Mouse (Mus musculus) adrenal gland (tissue): Measurements from ENCODE around the gene Tln2.

Experiments
- intact Hi-C: fragments of 180-260 bp; cut with DNase I; formaldehyde crosslinking; loops from one replicate; pipeline ENCODE4 v1.15.1; 2025

The Tln2 gene

DNA sequence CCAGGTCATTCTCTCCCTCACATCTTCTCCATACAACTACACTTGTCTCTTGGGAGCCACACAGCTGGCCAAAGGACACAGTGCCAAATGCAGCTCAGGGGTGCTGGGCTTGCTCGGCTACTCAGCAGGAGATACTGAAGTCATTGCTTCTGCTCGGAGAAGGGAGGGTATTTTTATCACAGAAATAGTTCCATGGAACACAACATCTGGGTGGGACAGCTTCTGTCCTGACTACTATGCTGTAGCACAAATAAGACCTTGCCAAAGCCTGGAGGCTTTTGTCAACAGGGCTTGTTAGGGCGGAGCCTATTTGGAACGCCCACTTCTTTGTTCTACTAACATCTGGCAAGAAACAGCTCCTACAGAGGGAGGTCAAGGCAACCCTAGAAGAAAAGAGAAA, 10.2 kb downstream of the Tln2 start:
- intact Hi-C loops: no loop called here

DNA sequence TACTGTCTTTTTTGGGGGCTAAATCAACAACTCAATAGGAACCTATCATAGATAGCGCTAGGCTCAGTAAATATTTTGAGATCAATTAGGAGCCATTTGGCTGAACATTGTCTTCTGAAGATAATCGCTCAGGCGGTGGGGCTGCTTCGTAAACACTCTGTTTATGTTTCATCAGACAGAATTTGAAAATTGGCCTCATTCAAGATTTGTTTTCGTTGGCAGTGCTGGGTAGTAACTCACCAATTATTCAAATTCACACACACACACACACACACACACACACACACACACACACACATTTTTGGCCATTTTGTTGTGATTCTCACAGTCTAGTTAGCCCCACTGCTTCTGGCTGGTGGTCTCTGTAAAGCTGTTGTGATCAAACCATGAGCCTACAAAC, 12.9 kb downstream of the Tln2 start:
- intact Hi-C loops: no loop called here

DNA sequence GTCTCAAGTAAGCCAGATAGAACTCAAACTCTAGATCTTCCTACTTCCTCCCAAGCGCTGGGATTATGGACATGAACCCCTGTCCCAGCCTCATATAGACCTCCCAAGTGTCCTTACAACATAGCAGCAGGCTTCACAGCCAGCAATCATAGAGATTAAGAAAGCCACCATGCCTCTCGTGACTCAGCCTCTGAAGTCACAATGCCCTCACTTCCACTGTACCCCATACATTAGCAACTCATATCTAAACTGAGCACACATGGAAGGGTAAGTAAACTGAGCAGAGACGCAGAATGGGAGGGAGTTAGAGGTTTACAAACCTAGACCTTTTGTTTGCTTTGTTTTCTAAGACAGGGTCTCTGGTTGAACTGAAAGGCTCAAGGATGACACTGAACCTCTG, 13.7 kb downstream of the Tln2 start:
- intact Hi-C loops: no loop called here

DNA sequence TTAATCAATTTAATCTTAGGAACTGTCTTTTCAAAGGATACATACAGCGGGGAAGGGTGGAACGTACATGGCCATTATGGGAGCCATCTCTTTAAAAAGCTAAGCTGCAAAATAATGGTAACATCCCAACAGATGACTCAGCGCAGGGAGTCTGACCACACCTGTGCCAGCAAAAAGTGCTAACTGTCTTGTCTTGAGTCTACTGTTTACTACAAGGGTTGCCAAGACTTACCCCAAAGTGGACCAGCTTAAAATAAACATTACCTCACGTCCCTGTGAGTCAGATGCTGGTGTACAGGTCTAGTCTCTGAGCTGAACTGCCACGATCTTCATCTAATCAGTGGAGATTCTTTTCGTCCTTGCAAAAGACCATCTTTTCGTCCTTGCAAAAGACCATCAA, 14.7 kb downstream of the Tln2 start:
- intact Hi-C loops: no loop called here

DNA sequence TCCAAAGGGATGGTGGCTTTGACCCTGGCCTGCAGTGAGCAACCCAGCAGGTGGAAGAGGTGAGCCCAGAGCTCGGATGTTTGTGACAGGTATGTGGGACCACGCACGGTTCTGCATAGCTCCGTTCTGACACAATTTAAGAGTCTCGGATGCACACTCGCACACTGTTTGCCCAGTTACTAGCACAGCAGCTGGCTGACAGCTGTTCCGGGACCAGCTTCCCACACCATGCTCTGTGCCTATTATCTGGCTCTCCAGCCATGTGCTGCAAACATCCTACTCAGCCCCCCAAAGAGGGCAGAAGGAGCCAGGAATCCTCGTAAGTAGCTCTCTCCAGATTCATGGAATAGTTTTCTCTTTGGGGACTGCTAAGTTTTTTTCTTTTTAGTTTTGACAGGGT, 17.6 kb downstream of the Tln2 start:
- intact Hi-C loops: no loop called here

DNA sequence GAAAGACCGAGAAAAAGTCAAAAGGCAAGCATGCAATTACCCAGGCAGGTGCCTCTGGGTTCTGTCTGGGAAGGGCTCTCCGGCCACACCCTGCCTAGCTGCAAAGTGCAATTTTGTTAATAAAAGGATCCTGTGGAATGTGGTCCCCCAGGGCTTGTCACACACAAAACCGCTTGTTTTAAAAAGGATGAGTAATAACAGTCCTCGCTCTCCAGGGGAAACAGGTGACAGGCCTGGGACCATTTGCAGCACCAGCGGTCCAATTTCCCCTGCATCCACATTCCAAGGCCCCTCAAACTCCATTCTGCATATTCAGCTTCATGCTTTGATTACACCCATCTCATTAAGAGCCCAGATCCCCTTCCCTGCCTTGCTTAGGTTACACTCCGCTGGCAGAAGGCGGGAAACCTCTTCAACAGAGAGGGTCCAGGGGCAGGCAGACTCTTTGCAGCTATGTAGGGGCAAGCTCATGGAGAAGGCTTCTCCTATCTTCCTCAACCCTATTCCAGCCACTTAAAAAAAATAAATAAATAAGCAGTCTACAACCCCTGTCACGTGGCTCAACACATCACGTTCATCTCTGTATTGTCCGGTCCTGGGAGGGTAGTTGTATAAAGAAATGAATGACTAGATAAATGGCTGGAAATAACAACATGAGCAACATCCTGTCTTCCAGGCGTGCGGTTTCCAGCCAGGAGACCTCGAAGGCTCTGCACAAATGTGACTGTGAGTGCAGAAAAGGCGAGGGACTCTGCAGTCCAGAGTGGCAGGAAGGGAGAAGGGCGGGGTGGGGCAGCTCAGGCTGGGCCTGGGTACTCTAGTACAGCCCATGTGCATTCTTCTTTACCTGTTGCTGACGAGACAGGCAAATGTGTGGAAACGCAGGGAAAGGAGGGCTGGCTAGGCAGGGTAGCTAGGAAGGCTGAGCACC, 19.5 kb downstream of the Tln2 start:
- intact Hi-C loops: no loop called here

DNA sequence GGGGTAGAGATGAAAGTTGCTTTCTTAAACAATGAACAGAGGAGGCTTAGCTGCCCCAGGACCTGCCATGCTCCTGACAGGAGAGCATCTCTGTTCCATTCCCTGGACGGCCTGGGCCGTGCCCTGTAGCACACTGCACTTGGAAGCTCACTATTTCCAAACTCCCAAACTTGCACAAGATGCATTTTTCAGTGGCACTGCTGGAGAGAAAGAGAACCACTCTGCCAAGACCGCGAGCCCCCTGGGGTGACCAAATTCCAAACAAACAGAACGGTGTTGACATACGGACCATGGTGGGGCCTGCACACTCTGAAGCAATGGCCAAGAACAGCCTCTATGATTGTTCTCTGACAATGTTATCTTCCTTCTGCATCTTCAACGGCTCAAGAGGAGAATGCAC, 25.1 kb downstream of the Tln2 start:
- intact Hi-C loops: no loop called here

DNA sequence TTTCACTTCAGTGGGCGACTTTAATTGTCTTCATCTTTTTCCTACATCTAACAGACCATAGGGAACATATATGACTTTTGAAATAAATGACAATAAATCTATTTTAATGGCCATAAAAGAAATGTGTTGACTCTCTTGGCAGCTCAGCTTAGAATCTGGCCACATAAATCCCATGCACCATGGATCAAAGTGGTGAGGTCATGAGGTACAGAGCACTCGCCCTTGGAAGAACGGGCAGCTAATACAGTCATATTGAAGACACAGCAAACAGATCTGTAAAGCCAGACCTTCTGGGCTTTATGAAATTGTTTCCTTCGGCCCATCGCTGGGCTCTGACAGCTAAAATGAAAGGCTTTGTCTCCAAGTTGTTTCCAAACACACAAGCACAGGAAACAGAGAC, 26.2 kb downstream of the Tln2 start:
- intact Hi-C loops: no loop called here

DNA sequence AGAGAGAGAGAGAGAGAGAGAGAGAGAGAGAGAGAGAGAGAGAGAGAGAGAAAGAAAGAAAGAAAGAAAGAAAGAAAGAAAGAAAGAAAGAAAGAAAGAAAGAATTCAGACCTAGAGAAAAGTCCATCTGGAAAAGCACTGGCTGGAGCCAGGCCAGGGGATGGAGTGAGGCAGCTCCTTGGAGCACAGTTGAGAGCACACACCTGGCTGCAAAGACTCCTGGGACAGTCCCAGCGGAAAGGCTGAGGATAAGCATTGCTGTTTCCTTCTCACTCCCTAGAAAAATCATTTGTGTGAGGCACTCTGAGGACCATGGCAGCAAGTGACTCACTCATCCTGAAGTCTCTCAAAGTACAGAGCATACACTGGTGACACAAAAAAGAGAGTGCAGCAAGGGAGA, 26.9 kb downstream of the Tln2 start:
- intact Hi-C loops: no loop called here

DNA sequence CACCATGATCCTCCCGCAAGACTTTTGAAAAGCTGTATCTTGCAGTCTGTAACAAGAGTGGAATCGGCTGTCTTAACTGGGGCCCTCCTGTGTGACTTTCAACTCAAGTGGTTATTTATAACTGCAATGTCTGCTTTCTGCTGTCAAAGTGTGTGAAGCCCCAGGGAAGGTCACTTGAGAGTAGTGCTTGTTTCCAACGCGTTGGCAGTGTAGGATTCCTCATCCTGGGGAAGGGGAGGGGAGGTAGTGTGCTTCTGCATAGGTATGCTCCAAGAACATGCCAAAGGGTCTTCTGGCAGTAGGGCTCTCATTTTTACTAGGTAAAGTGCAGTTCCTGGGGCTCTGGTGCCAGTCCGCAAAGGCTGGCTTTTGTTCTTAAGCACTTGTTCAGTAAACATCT, 29.9 kb downstream of the Tln2 start:
- intact Hi-C loops: no loop called here

DNA sequence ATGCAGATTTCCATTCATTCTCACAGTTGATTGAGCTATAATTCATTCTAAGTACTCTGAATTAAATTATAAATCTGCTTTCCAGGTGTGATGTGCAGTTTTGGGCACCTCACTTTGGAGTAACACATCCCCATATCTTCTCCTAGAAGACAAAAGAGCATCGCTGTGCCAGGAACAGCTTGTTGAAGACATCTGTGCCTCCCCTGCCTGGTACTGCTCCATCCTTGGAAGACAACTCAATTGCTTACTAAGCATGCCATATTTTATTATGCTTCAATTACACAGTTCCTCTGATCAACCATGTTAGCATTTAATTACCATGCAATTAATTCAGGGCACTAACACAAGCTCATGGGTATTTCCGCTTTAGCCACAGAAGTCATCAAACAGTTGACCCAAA, 31.8 kb downstream of the Tln2 start:
- intact Hi-C loops: no loop called here

DNA sequence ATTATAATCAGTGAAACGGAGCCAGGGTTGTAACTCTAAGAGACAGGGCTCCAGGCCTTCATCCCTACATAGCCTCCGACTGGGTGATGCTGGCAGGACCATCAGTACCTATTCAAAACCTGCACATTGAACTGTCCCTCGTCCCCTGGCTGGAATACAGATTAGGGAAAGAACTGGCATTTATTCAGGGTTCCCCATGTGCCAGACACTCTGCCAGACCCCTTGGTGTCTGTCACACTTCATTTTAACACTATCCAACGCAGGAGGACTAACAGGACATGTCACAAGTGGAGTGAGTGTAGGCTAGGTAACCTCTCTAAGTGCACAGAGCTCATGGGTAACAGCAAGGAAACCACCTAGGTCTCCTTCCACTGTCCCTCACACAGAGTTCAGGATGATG, 37.8 kb downstream of the Tln2 start:
- intact Hi-C loops: no loop called here

DNA sequence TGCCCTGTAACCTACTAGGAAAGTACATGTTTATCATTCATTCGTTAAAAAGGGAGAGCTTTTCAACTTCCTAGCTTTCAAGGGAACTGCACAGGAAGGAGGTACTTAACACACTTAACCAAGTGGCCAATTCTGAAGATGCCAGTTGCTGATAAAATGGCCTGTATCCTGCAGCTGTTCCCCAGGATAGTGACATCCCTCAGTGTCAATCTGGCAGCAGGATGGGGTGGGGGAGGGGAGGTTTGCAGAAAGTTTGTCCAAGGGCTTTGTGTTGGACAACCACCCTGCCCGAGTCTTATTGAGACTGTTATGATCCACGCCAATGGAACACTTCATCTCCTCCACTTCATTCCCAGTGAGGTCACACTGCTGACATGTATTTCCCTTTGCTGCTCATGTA, 50.0 kb downstream of the Tln2 start:
- intact Hi-C loops: no loop called here

DNA sequence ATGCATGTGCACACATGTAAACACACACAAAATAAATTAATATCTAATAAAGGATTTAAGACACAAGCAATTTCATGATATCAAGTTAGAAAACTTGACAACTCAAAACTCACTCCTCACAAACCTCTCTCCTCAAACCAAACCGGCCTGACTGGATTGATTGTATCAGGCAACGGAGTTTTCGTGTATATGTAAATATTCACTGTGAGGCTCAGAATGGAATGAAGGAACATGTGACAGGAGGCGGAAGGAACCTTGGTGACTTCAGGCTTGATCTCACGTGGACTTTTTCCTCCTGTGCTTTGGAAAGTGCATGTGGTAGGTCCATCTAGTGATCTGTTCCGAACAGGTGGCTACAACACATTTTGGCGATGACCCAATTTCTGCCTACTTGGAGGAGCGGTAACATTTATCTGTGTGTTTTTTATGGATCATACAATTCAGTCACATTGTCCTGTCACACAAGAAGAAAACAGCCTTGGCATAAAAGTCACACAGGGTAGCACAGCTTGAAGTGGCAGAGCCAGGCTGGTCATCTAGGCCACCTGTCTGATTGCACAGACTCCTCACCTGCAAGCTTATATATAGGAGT, 54.7 kb downstream of the Tln2 start:
- intact Hi-C loops: no loop called here

DNA sequence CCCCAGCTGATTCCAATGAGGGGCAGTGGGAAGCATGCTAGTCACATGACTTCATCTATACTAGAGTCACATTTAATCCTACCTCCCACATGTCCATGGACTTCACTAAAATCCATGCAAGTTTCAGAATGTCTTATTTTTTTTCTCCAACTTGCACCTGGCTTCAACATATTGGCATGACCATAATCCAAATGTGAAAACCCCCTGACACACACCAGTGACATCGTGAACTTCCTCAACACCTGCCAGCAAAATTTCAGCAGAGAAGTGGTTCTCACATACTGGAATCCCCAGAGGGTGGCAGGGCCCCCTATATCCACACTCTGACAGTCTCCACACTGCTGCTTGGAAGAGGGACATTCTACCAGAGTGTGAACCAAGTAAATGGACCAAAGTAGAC, 57.7 kb downstream of the Tln2 start:
- intact Hi-C loops: no loop called here

DNA sequence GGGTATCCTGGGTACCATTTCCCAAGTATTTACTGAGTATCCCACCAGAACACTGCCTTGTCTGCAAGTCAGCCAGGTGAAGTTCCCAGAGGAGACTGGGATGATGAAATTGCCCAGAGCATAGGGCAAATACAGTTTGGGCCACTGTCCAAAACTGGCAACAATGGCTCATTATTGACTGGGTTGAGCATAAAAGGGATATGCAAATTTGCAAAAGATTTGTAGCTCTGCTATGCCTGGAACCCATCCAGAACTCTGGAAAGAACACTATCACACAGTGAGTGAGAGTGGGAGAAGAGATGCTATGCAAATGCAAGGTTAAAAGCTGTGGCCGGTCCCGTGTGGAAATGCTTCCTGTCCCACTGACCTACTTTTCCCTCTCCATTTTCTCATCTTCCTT, 63.1 kb downstream of the Tln2 start:
- intact Hi-C loops: no loop called here

DNA sequence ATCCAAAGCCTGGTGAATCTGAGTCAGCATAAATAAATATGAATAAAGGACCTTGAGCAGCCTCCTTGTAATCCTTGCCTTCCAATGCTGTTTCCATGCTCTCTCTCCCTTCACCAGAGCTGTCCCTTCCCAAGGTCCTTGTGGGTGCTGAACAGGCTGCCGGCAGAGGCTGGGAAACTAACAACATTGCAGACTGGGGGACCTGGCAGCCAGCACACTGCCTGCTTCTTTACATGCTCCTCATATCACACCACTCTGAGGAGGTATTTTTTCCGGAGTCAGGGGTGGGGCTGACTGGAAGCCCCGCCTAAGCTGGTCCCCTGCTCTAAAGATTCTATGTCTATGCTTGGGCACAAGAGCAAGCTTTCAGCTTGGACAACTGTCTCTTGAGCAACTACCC, 64.2 kb downstream of the Tln2 start:
- intact Hi-C loops: no loop called here

DNA sequence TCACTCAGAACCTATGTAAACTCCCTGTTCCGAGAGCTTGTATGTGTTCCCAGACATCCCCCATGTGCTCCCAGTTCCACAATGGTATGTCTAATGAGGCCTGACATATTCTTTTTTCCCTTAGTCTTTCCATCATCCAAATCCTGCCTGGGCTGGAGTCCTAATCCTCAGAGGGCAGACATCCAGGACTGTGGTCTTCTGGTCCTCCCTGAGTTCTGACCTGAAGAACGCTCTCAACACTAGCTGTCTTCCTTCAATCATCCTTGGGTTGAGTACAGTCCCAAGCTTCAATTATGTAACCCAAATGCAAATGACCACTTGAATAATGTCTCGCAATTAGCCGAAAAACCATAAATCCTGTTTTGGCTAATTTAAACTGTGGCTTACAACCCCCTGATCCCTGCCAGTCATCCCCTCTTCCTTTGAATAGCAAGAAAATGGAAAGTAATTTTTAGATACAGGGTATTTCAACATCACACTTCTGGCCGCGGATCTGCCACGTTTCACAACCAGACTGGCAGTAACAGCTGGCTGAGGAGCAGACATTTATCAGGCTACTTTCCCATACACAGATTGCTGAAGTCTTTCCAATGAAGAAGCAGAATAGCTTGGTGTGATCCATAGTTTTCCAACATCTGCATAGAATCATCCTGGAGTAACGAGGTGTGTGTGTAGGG, 65.5 kb downstream of the Tln2 start:
- intact Hi-C loops: no loop called here

DNA sequence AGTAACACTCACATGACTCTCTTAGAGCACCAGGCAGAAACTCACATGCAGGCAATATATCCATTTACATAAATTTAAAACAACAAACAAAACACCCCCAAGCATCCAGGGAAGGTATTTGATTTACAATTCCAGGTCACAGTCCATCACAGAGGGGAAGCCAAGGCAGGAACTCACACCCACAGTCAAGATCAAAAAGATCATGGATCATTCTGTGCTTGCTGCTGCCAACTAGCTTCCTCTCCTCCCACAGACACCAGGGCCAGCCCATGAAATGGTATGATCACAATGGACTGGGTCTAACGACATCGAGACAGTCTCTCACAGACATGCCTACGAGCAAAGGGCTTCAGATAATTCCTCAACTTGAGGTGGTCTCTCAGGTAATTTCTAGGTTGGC, 70.1 kb downstream of the Tln2 start:
- intact Hi-C loops: no loop called here

DNA sequence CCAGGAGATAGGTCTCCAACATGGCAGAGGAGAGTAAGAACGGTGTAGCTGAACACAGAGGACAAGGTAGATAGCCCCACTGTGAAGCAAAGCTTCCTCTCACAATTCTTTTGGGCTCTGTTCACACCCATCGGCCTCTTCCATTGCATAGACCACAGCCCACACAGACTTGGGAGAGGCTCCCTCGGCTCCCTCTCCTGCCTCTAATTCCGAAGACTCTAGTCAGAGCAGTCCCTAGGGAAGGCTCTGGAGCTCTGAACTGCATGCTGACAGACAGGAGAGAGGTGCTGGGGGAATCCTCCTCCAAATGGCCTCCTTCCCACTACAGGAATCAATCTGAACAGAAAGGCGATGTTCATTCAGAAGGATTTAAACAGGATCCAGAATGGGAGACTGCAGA, 72.9 kb downstream of the Tln2 start:
- intact Hi-C loops: no loop called here

DNA sequence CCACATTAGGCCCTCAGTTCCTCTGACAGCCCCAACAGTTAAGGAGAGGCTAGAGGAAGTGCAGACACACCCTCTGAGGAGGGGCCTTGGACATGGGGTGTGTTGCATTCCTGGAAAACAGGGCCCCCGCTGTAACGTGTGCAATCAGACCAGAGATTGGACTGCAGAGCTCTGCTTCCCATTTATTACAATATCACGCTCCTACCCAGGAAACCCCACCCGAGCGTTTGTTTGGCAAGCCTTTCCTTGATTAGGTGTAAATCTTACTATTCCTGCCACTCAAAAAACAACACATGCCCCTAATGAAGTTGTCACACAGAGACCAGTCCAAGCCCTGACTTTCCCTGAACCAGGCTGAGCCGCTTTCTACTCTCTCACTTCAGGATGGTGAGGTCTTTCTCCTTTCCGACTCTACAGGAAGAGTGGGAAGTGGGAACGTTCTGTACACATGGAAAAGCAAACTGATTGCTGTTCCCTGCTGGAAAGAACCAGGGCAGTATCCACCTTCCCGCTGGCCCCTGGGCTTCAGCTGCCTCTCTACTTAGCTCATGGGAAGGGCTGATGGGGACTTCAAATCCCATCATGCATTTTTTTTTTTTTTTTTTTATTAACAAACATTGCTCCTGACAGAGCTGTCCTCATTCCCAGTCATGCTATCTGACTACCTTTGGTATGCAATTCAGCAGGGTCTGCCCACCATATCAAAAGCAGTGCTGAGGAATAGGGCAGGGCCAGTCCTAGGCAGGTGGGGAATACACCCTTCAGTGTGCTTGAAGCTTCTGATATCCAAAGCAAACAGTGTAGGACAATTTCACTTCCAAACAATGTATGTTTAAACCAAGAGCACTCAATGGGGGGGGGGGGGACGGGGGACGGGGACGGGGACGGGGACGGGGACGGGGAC, 74.1 kb downstream of the Tln2 start:
- intact Hi-C loops: no loop called here

DNA sequence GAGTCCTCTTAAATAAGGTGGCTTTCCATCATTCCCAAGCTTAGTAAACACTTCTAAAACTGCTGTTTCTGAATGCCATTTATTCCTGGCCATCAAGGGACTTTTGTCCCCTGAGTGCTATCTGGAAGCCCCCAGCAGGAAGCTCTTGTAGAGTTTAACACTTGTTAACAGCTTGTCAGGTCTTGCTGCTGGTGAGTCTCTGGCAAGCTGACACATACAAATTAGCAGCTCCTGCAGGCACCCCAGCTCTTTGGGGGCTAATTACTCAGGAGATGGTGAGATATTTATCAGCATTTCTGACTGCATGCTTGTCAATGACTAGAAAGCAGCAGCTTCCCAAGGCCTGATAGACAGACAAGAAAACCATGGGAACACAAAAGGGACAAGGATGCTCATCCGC, 77.2 kb downstream of the Tln2 start:
- intact Hi-C loops: no loop called here
